Mouse (Mus musculus) MEL (cell line): ENCODE measurements around the gene Prdm4.

Experiments
- CTCF ChIP-seq, 3 experiments: IDR thresholded peaks in 2 of 3; conservative IDR thresholded peaks in 1 of 3; 2 replicates each; pipeline ENCODE4 v1.5.1; 2011 to 2012; ENCODE audit warnings: low read length in 3 of 3, low read depth in 2 of 3, mild to moderate bottlenecking in 2 of 3, improper control_type of control experiment in 1 of 3, inconsistent platforms in 1 of 3, mixed read lengths in 1 of 3, moderate library complexity in 1 of 3; ENCODE audit not compliant: control insufficient read depth in 1 of 3, insufficient read depth in 1 of 3, poor library complexity in 1 of 3, severe bottlenecking in 1 of 3
- EP300 ChIP-seq, 2 experiments: IDR thresholded peaks; 2 replicates each; pipeline ENCODE4 v1.6.1; 2011; ENCODE audit warnings: improper control_type of control experiment in 2 of 2, low read length in 2 of 2, low read depth in 1 of 2, mild to moderate bottlenecking in 1 of 2
- GATA1 ChIP-seq: IDR thresholded peaks from 2 replicates; pipeline ENCODE4 v1.6.1; 2011; ENCODE audit warnings: low read depth, low read length, improper control_type of control experiment
- MEF2A ChIP-seq: IDR thresholded peaks from 2 replicates; pipeline ENCODE4 v1.6.1; 2014; ENCODE audit warnings: low read depth, mild to moderate bottlenecking, inconsistent platforms, low read length, improper control_type of control experiment; ENCODE audit not compliant: poor library complexity, insufficient replicate concordance, severe bottlenecking; ENCODE audit errors: extremely low read depth
- MYC ChIP-seq: IDR thresholded peaks from 2 replicates; pipeline ENCODE4 v1.6.1; 2011; ENCODE audit warnings: low read depth, mild to moderate bottlenecking, low read length, improper control_type of control experiment, moderate library complexity
- POLR2A ChIP-seq, 2 experiments: IDR thresholded peaks; 2 replicates each; pipeline ENCODE4 v1.6.1; 2011 to 2012; ENCODE audit warnings: low read length in 2 of 2, mild to moderate bottlenecking in 2 of 2, control low read depth in 1 of 2, improper control_type of control experiment in 1 of 2, low read depth in 1 of 2, moderate library complexity in 1 of 2; ENCODE audit not compliant: control insufficient read depth in 1 of 2, insufficient read depth in 1 of 2, poor library complexity in 1 of 2
- TAL1 ChIP-seq: IDR thresholded peaks from 2 replicates; pipeline ENCODE4 v1.6.1; 2012; ENCODE audit warnings: mild to moderate bottlenecking, inconsistent platforms, low read length, moderate library complexity, mixed read lengths
- TCF12 ChIP-seq: IDR thresholded peaks from 2 replicates; pipeline ENCODE4 v1.6.1; 2014; ENCODE audit warnings: low read depth, mild to moderate bottlenecking, inconsistent platforms, low read length, improper control_type of control experiment, moderate library complexity
- ZNF384 ChIP-seq: IDR thresholded peaks from 2 replicates; pipeline ENCODE4 v1.6.1; 2012; ENCODE audit warnings: low read depth, mild to moderate bottlenecking, inconsistent platforms, low read length, improper control_type of control experiment

DNA sequence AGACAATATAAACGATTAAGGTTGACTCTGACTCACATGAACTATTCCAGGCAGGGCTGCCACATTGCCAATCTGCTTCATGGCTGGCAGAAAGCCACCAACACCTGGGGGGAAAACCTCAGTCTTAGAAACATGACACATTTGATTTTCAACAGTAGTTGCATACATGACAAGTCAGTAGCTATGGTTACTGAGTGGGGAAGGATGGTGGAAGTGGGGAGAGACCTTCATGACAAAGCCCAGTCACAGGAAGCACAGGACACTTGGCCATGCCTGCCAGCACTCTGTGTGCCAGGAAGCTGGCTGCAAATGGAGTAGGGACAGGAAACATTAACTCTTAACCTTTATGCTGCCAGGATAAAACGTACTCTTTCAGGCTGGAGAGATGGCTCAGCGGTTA is 36.5 kb upstream of the Prdm4 start:
- TF ChIP-seq MYC: no peak
- no peak for TF ChIP-seq POLR2A (IDR thresholded peaks at IDR 0.05; ENCODE audit: control insufficient read depth in 1 of 2, insufficient read depth in 1 of 2, low read depth in 1 of 2, low read length in 2 of 2, poor library complexity in 1 of 2)
- no peak for TF ChIP-seq EP300 (IDR thresholded peaks at IDR 0.05; ENCODE audit: low read depth in 1 of 2, low read length in 2 of 2)
- no peak for TF ChIP-seq CTCF (IDR thresholded peaks at IDR 0.05 in 2 of 3, conservative IDR thresholded peaks at IDR 0.05 in 1 of 3; ENCODE audit: control insufficient read depth in 1 of 3, insufficient read depth in 1 of 3, low read depth in 2 of 3, low read length in 3 of 3, poor library complexity in 1 of 3, severe bottlenecking in 1 of 3)
- no peak for TF ChIP-seq TCF12
- TF ChIP-seq ZNF384: no peak
- TF ChIP-seq GATA1: no peak
- TF ChIP-seq MEF2A: no peak
- TF ChIP-seq TAL1: no peak
